Mouse (Mus musculus) hindbrain, embryonic 14.5 days (tissue): Measurements from ENCODE around the gene Grm3. TPM values are rescaled to one million over a fixed set of nuclear protein-coding genes. Genes with fewer than 3 reads are reported as not detected.

Experiments
- ATAC-seq: fragments of 200-750 bp; cut with Nextera tagmentation; 2 replicates; pipeline ENCODE4 v1.8.0; 2017; ENCODE audit warnings: moderate number of reproducible peaks, mild to moderate bottlenecking, moderate TSS enrichment, moderate library complexity; ENCODE audit not compliant: low FRiP score
- DNase-seq: peaks from one replicate; pipeline ENCODE4 v3.0.0-alpha.2; 2015; ENCODE audit warnings: low spot score
- H3K27ac ChIP-seq: fragments of 300-500 bp; sonication (generic); 2 replicates; pipeline ENCODE4 v1.5.1; 2014; ENCODE audit warnings: mild to moderate bottlenecking, moderate library complexity
- H3K27me3 ChIP-seq: fragments of 300-500 bp; sonication (generic); 2 replicates; pipeline ENCODE4 v1.6.1; 2014; ENCODE audit warnings: mild to moderate bottlenecking, low read length, mixed read lengths; ENCODE audit not compliant: control insufficient read depth, insufficient read depth
- H3K36me3 ChIP-seq: fragments of 300-500 bp; sonication (generic); replicated peaks from 2 replicates; pipeline ENCODE4 v1.6.1; 2014; ENCODE audit not compliant: control insufficient read depth, insufficient read depth
- H3K4me1 ChIP-seq: fragments of 300-500 bp; sonication (generic); replicated peaks from 2 replicates; pipeline ENCODE4 v1.6.1; 2014; ENCODE audit warnings: antibody characterized with exemption, low read length, mixed read lengths; ENCODE audit not compliant: control insufficient read depth, insufficient read depth
- H3K4me2 ChIP-seq: fragments of 300-500 bp; sonication (generic); replicated peaks from 2 replicates; pipeline ENCODE4 v1.6.1; 2014; ENCODE audit warnings: mild to moderate bottlenecking, moderate library complexity
- H3K4me3 ChIP-seq: fragments of 300-500 bp; sonication (generic); replicated peaks from 2 replicates; pipeline ENCODE4 v1.5.1; 2014; ENCODE audit warnings: mild to moderate bottlenecking, low read length
- H3K9ac ChIP-seq: fragments of 300-500 bp; sonication (generic); 2 replicates; pipeline ENCODE4 v1.6.1; 2014
- H3K9me3 ChIP-seq: fragments of 300-500 bp; sonication (generic); 2 replicates; pipeline ENCODE4 v1.6.1; 2016; ENCODE audit warnings: low read length; ENCODE audit not compliant: control insufficient read depth
- WGBS: fragments of 180-500 bp; shearing (Covaris S2); extraction: QIAGEN DNeasy Blood & Tissue Kit; methylation state at CpG from one replicate; pipeline ENCODE4 v1.1.7; 2014; 5-methylcytosine and 5-hydroxymethylcytosine counted together
- polyA plus RNA-seq: library from polyadenylated mRNA; unstranded; fragments of >200 nt; fragmentation: Nextera tagmentation; extraction: Ambion mirVana; gene quantifications from 2 replicates; pipeline ENCODE4 v1.2.1, GENCODE M21; 2014

Grm3 gene
- polyA plus RNA-seq, 1 experiment from 2014 or later = 46.2 TPM

- H3K4me1 ChIP-seq = 0 out of 2 replicates have a peak, but pooled peaks cover 4% of the 10 kb centered on the region
- peak; percentile 40 for DNase-seq
- no peaks in the 10 kb centered on the region for H3K9me3 ChIP-seq
- no peak overlapping the region for H3K27ac ChIP-seq
- H3K4me2 ChIP-seq = no peak overlapping the region
- 25% methylated on average over 3 of the region's 3 CpGs for WGBS
- H3K9ac ChIP-seq = no peak overlapping the region
- peak; percentile 66; the same call in 1 of the 2 replicates for ATAC-seq
- H3K27me3 ChIP-seq = no peaks in the 10 kb centered on the region
- no peak overlapping the region for H3K4me3 ChIP-seq
- H3K36me3 ChIP-seq = no peaks in the 10 kb centered on the region
Observed at GRCm38 (mm10) chr5:9703385-9704009, 21.5 kb downstream of the Grm3 start.

GRCm38 (mm10) chr5:9702656-9703384, 22.1 kb downstream of the Grm3 start:
- DNase-seq (no peak), ATAC-seq (peak; percentile 72; the same call in 1 of the 2 replicates)
- H3K27me3 ChIP-seq = no peaks in the 10 kb centered on the region
- WGBS = 4% methylated on average over 3 of the region's 3 CpGs
- H3K36me3 ChIP-seq = no peaks in the 10 kb centered on the region
- H3K4me3 ChIP-seq = no peak overlapping the region
- no peak overlapping the region for H3K9ac ChIP-seq
- H3K4me1 ChIP-seq = 0 out of 2 replicates have a peak, but pooled peaks cover 4% of the 10 kb centered on the region
- H3K27ac ChIP-seq = no peak overlapping the region
- H3K4me2 ChIP-seq = no peak overlapping the region
- H3K9me3 ChIP-seq = no peaks in the 10 kb centered on the region

- H3K9ac ChIP-seq = no peak overlapping the region
- no peaks in the 10 kb centered on the region for H3K9me3 ChIP-seq
- H3K4me2 ChIP-seq = no peak overlapping the region
- DNase-seq = no peak
- WGBS = 90% methylated on average over 1 of the region's 1 CpGs
- H3K4me3 ChIP-seq = no peak overlapping the region
- H3K4me1 ChIP-seq = no peaks in the 10 kb centered on the region
- H3K27me3 ChIP-seq = no peaks in the 10 kb centered on the region
- no peaks in the 10 kb centered on the region for H3K36me3 ChIP-seq
- ATAC-seq = no peak
- H3K27ac ChIP-seq = no peak overlapping the region
Observed at GRCm38 (mm10) chr5:9692333-9692732, 32.6 kb downstream of the Grm3 start.

GRCm38 (mm10) chr5:9690599-9691242, 34.2 kb downstream of the Grm3 start:
- 27% methylated on average over 3 of the region's 3 CpGs for WGBS
- DNase-seq (no peak), ATAC-seq (no peak)
- Histone ChIP-seq H3K9me3 (no peaks in the 10 kb centered on the region), H3K27me3 (no peaks in the 10 kb centered on the region), H3K9ac (no peak overlapping the region), H3K4me3 (no peak overlapping the region), H3K4me2 (no peak overlapping the region), H3K4me1 (no peaks in the 10 kb centered on the region), H3K36me3 (no peaks in the 10 kb centered on the region), H3K27ac (no peak overlapping the region)

GRCm38 (mm10) chr5:9690192-9690591, 34.8 kb downstream of the Grm3 start:
- H3K27me3 ChIP-seq = no peaks in the 10 kb centered on the region

GRCm38 (mm10) chr5:9683204-9683603, 41.8 kb downstream of the Grm3 start:
- no peak overlapping the region for H3K4me3 ChIP-seq
- ATAC-seq (no peak), DNase-seq (no peak)
- no peaks in the 10 kb centered on the region for H3K27me3 ChIP-seq
- no peak overlapping the region for H3K4me2 ChIP-seq
- H3K36me3 ChIP-seq = no peaks in the 10 kb centered on the region
- no peak overlapping the region for H3K9ac ChIP-seq
- no peaks in the 10 kb centered on the region for H3K4me1 ChIP-seq
- H3K27ac ChIP-seq = no peak overlapping the region
- H3K9me3 ChIP-seq = no peaks in the 10 kb centered on the region
- 46% methylated on average over 2 of the region's 2 CpGs for WGBS

More at GRCm38 (mm10) chr5:9690192-9690591, 34.8 kb downstream of the Grm3 start:
- DNase-seq (no peak), ATAC-seq (no peak)
- Histone ChIP-seq H3K4me2 (no peak overlapping the region), H3K9me3 (no peaks in the 10 kb centered on the region), H3K27ac (no peak overlapping the region), H3K9ac (no peak overlapping the region), H3K4me3 (no peak overlapping the region), H3K4me1 (no peaks in the 10 kb centered on the region), H3K36me3 (no peaks in the 10 kb centered on the region)
- WGBS = 24% methylated on average over 1 of the region's 1 CpGs

- ATAC-seq (no peak), DNase-seq (no peak)
- no peaks in the 10 kb centered on the region for H3K27me3 ChIP-seq
- H3K9me3 ChIP-seq = no peaks in the 10 kb centered on the region
- no peak overlapping the region for H3K4me2 ChIP-seq
- H3K36me3 ChIP-seq = no peaks in the 10 kb centered on the region
- no peak overlapping the region for H3K4me3 ChIP-seq
- H3K4me1 ChIP-seq = no peaks in the 10 kb centered on the region
- no peak overlapping the region for H3K9ac ChIP-seq
- WGBS = 88% methylated on average over 1 of the region's 1 CpGs
- H3K27ac ChIP-seq = no peak overlapping the region
Observed at GRCm38 (mm10) chr5:9669002-9669401, 56.0 kb downstream of the Grm3 start.

- Histone ChIP-seq H3K27ac (no peak overlapping the region), H3K9ac (no peak overlapping the region), H3K4me3 (no peak overlapping the region), H3K4me2 (no peak overlapping the region), H3K4me1 (no peaks in the 10 kb centered on the region), H3K36me3 (no peaks in the 10 kb centered on the region), H3K27me3 (no peaks in the 10 kb centered on the region), H3K9me3 (no peaks in the 10 kb centered on the region)
- ATAC-seq (no peak), DNase-seq (no peak)
- 95% methylated on average over 3 of the region's 3 CpGs for WGBS
Observed at GRCm38 (mm10) chr5:9663416-9663815, 61.6 kb downstream of the Grm3 start.

GRCm38 (mm10) chr5:9661870-9662589, 62.9 kb downstream of the Grm3 start:
- H3K4me1 ChIP-seq = no peaks in the 10 kb centered on the region
- H3K27me3 ChIP-seq = no peaks in the 10 kb centered on the region
- H3K9me3 ChIP-seq = no peaks in the 10 kb centered on the region
- peak; percentile 85 for ATAC-seq
- H3K4me2 ChIP-seq = no peak overlapping the region
- no peak overlapping the region for H3K4me3 ChIP-seq
- H3K27ac ChIP-seq = no peak overlapping the region
- H3K9ac ChIP-seq = no peak overlapping the region
- H3K36me3 ChIP-seq = no peaks in the 10 kb centered on the region
- peak; percentile 44 for DNase-seq
- WGBS = 51% methylated on average over 9 of the region's 9 CpGs
